Mouse (Mus musculus) cerebellum, postnatal 36 days (tissue): ENCODE results near the gene Fgfr2.
A peak's percentile ranks its signal among the peaks of the same experiment; 100 is the strongest.

Source experiments
- DNase-seq, 2 experiments: peaks; one replicate each; pipeline ENCODE4 v3.0.0; 2021 to 2022; ENCODE audit warnings: mixed read lengths in 2 of 2

The Fgfr2 gene

DNA sequence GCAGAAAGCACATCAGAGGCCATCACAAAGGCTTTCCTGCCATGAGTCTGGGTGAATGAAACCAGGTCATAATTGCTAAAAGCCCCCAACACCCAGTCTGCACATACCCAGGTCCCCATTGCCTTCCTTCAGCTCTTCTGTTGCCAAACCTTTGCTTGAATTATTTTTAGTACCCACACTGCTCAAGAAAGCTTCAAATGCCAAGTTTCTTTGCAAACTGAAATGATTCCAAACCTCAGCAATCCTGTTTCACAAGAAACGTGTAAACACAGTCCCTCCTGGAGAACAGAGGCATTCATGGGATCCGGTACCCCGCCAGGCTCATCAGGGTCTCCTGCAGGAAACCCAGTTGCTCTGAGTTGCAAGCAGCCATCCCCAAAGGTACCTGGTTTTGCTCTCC lies 1130.3 kb downstream of the Fgfr2 start:
- DNase-seq: no peak

DNA sequence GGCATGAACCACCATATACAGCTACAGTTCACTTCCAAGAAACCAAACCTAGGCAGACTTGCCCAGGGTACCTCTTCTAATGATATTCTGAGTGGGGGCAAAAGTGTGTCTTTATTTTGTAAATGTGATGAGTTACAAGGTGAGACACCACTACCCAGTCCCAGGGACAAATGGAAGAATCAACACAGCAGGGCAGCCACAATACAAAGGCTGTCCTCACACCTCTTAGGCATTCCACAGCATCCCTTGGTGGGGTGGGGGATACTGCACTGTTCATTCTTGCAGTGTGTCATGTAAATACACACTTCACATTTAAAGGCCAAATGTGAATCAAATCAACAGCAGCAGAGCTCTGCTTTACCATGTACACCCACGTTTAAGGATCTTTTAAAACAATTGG lies 1130.9 kb downstream of the Fgfr2 start:
- DNase-seq: no peak

DNA sequence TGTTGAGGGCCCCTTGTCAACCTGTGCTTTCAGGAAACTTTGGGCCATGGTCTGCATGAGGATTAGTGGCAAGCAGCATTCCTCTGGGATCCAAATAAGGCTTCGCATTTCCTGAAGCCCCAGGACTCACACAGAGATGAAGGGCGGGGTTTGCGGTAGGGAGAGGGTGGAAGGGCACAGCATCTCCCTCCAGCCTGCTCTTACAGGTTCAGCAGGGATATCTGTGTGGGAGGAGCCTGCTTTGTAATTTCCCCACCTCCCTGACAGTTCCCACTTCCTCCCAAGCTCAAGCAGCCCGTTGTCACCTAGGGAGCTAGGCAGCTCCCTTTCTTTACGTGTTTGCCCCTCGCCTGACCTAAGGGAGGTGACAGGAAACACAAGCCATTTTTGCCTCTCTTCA lies 1134.1 kb downstream of the Fgfr2 start:
- DNase-seq: no peak

DNA sequence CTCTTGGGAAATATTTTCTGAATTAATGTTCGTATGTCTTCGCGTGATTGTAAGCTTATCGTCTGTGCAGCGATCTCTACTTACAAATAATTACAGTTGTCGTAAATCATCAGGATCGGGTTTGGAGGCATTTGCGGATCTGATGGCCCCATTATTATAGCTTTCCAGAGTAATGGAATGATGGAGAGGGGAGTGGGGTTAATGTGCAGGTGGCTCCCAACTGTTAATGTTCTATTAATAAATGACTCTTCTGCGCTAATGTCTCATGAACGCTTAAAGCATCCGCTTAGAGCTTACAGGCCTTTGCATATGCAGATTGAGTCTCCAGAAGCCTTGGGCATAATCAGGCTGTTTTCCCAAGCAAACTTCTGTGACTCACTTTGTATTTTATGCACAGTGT lies 1144.5 kb downstream of the Fgfr2 start:
- no peak for DNase-seq

DNA sequence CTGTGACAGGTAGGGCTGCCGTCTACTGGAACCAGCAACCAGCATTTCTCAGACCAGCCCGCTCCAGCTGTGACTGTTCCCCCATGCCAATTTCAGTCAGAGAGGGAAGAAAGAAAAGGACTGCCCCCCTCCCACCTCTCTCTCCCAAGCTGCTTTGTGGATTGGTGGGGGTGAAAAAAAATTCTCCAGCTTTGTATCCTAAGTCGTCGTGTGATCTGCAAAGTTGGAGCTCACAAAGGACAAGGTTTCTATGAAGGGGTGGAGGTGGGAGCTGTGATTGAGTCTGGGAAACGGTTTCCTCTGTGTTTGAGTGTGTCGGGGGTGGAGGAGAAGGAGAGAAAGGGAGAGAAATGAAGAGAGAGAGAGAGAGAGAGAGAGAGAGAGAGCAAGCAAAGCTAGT lies 1147.3 kb downstream of the Fgfr2 start:
- DNase-seq: no peak

DNA sequence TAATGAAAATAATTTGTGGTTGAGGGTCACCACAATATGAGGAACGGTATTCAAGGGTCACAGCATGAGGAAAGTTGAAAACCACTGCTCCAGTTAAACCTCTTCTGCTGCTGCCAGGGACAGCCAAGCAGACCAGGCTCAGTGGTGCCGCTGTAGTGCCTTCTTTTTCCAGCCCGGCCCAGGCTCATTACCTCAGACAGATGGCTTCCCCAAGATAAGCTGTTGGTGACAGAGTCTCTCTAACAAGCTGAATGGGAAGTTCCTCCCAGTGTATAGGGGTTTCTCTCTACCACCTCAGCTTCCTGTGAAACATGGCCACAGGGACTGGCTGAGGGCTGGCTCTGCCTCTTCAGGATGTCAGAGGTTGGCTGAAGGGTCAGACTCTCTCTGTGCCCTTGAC lies 1152.9 kb downstream of the Fgfr2 start:
- no peak for DNase-seq

DNA sequence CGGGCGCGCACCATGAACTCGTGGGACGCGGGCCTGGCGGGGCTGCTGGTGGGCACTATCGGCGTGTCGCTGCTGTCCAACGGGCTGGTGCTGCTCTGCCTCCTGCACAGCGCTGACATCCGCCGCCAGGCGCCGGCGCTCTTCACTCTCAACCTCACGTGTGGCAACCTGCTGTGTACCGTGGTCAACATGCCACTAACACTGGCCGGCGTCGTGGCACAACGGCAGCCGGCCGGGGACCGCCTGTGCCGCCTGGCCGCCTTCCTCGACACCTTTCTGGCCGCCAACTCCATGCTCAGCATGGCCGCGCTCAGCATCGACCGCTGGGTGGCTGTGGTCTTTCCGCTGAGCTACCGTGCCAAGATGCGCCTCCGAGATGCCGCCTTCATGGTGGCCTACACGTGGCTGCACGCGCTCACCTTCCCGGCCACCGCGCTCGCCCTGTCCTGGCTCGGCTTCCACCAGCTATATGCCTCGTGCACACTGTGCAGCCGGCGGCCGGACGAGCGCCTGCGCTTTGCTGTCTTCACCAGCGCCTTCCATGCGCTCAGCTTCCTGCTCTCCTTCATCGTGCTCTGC lies 1156.1 kb downstream of the Fgfr2 start:
- peak in 1 of 2 experiments; percentile 3 for DNase-seq

DNA sequence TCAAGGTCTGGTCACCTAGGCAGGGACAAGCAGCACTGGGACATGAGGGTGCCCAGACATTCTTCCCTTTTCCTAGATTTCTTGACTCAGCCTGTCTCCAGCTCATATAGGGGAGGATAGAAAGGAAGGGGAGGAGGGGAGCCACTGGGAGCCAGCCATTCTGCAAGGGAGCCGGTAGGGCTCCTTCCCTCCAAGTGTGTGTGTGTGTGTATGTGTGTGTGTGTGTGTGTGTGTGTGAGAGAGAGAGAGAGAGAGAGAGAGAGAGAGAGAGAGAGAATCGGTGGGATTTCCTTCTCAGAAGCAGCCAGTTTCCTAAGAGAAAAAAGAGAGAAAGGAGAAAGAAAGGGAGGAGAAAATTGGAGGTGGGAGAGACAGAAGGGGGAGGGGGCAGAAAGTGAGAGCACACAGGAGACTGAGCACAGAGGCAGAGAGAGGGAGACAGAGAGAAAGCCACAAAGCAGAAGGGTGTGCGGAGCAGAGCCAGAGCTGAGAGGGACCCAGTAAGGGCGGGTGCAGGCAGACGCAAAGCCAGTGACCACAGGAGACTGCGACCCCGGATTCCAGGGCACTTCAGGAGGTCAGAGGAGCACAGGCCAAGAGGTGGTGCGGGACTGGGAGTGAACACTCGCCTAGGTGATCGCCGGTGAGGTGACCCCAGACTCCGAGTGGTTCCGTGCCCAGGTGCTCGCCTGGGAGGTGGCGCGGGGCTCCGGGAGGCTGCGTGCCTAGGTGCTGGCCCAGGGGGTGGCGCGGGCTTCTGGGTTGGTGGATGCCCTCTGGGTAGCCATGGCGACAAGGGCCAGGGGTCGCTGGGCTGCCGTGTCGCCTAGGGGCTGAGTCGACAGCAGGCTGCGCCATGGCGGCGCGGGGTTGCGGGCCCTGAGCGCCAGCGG lies 1156.9 kb downstream of the Fgfr2 start, which contains the start of gene Gpr26:
Gene Gpr26, plus strand, starts transcription at position 438 of the 893 bp plus-strand sequence.
- peak in 1 of 2 experiments; percentile 3 for DNase-seq

DNA sequence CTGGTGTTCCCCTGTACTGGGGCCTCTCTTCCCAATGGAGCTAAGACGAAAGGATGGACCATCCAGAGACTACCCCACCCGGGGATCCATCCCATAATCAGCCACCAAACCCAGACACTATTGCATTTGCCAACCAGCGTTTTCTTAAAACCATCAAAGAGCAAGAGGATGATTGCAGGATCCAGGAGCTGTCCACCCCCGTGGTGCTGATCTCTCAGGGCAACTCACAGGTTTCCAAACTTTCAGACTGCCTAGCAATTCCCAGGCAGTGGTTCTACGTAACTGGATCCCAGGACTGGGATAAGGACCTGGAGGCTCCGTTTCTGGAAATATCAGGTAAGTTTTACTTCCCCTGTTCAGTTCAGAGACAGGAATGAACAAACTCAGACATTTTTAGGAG lies 1162.6 kb downstream of the Fgfr2 start:
- DNase-seq: no peak

DNA sequence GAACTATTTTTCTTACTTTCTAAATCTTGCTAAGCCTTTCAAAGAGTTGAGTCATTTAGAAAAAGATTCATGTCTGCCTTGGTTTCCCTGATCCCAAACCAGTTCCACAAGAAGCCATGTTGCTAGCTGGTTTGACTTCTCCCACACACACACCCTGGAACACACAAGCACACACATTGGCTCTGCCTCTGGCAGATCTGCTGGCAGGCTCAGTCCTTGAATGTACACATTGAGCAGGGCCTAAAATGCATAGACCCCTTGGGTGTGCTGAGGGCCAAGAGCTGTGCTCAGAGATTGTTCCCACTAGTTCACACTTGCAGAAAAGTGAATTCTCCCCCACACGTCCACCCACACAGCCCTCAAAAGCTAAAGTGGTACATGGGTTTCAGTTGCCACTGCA lies 1164.4 kb downstream of the Fgfr2 start:
- no peak for DNase-seq

DNA sequence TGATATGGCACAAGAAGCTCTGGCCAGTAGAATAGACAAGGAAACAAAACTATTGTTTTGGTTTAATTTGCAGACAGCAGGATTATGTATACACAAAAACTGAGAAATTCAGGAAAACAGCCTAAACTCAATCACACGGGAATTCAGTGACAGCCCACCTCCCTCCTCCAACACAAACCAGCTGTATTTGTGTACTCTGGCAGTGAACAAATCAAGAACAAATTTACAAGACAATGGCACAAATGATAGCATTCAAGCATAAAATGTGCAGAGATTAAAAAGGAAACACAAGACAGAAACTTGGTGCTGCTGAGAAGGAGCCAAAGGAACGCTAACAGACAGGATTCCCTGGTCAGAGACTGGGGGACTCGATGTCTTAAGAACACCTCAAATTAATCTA lies 1169.7 kb downstream of the Fgfr2 start:
- no peak for DNase-seq

DNA sequence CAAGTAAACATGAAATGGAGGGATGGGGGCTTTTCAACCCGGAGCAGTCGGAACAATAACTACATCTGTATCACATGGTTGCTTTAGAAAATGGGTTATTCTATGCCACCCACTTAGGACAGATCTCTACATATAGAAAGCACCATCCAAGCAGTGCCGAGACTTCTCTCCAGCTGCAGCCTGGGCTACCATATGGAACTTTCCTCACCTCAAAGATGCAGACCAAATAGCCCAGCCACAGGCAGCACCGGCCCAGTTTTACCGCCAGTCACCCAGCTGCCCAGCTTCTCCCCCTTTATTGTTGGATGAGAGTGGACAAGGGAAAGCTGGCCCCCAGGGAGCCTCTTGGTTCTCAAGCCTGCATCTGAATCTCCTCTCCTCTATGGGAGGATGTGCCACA lies 1172.0 kb downstream of the Fgfr2 start:
- no peak for DNase-seq

DNA sequence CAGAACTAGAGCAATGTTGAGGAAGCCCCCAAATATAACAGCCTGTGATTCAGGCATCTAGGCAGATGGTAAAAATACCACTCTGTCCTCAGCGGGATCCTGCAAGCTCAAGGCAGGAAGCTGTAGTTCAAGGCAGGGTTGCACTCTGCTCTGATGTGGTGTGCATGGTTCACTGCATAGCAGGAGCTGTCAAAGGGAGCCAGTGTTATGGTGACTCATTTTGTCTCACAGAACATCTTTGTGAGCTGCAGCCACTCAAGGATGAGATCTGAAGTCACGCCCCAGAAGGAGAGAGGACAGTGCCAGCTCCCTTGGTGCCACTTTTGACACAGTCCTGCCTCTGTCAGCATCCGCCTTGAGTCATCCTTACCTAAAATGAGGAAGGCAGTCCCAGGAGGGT lies 1185.5 kb downstream of the Fgfr2 start:
- DNase-seq: no peak

DNA sequence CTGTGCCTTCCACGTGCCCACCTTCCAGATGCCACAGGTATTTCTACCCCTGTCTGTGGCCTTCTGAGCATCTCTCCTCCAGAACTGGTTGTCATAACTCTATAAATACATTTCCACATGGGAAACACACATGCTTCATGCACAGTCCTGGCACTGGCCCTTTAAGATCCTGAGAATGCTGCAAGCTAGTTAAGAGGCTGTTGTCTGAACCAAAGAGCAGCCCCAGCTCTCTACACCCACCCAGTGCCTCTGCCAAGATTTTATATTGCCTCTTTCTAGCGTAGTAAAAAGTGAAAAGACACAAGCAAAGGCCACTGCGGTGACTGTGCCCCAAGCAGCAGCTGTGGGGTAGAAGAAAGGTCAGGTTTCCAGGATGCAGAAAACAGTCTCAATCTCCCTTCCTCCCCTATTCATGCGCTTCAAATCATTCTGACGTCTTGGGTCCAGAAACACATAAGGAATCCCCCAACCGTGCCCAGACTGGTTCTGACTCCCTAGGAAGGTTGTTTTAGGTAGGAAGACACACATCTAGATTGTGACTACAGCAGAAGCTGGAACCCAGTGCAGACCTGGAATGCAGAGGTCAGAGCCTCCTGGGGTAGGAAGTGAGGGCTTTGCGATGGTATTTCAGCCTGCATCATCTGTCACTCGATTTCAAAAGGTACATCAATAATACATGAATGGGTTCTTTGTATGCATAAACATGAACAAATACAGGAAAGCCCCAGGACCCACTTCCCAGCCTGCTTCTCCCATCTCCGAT lies 1195.7 kb downstream of the Fgfr2 start:
- no peak for DNase-seq

DNA sequence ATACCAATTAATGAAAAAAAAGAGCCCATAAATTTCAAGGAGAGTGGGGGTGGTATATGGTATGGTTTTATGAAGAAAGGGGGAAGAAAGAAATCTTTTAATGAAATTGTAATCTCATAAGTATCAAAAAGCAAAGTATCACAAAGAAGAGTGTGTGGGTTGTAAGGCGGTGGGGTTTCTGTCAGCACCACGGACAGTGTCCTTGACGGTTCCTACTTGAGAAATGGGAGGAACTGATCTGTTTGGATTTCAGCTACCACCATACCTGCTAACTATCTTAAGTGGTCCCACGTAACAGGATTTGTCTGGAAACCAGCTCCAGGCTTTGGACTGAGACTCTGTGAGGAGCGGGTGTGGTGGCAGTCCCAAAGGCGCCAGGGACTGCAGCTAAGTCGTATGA lies 1205.8 kb downstream of the Fgfr2 start:
- DNase-seq: no peak

DNA sequence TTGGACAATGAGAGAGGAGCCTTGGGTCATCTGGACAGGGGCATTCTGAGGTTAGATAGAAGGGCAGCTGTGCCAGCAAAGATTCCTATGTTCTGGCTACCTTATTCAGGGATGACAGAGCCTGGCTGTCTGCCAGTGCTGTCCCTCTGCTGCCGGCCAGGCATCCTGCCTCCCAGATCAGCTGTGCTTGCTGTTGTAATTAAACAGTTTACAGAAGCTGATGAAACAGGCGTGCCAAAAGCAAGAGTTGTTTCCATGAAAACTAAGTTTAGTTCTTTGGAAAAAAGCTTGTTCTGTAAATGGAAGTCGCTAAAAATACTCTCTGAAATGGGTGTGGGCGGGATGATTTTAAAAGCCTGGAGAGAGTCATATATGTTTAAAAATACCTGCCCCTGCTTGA lies 1213.5 kb downstream of the Fgfr2 start:
- DNase-seq: peak; percentile 6 to 16

DNA sequence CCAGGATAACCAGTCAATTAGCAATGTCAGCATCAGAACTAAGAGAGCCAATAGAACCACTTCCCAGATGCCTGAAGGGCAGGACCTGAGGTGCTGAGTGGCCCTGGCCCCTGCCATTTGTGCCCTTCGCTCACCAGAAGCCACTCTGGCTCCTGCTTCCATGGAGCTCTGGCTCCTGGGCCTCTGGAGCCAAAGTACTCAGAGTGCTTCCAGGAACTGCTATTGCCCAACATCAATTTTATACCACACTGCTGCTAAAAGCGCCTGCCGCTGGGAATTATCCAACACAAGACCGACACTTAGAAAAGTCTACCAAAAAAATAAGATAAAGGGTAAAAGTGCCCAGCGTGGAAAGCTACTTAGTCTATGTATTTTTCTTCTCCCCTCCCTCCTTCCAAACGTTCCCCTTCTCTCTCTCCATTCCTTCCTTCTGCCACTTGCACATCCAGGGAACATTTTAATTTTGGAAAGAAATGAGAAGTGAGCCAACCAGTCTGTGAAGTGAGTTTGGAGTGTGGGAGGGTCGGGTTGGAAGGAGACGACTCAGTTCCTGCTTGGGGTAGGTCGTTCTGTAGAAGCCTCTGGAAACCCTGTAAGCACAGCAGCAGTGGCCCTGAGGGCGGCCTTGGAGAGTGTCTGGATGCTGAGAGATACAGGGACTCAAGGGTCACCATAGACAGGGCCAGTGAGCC lies 1216.5 kb downstream of the Fgfr2 start:
- no peak for DNase-seq

DNA sequence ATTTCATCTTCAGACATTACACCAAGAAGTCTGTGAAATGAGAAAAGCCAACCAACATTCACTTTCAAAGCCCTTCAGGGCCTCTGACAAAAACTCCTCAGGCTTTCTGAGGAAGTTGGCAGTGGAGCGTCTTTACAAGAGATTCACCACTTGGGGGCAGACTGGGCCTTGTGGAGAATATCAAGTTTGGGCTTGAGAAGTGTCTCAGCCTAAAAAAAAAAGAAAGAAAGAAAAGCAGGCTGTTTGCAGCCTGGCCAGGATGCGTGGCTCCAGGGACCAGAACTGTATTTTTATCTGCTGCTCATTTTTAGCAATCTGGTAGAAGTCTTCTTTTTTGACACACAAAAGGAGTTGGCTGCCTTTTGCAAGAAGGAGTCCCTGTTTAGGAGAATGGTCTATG lies 1223.8 kb downstream of the Fgfr2 start:
- peak; percentile 58 to 68 for DNase-seq

DNA sequence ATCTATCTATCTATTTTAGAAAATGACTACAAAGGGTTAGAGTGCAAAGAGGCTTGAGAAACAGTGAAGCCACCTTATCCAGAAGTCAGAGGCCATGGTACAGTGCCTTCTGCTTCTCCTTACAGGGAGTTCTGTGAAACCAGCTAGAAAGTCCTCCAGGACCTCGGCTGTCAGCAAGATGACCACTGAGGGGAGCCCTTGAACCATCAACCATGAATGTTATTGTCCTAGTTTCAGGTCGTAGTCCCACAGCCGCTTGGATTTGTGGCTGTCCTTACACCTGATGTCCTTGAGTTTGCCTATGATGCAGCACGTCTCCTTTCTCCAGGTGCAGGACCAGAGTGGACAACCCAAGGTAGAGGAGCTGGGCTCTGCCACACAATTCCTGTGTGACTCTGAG lies 1225.9 kb downstream of the Fgfr2 start:
- peak; percentile 54 to 58 for DNase-seq

DNA sequence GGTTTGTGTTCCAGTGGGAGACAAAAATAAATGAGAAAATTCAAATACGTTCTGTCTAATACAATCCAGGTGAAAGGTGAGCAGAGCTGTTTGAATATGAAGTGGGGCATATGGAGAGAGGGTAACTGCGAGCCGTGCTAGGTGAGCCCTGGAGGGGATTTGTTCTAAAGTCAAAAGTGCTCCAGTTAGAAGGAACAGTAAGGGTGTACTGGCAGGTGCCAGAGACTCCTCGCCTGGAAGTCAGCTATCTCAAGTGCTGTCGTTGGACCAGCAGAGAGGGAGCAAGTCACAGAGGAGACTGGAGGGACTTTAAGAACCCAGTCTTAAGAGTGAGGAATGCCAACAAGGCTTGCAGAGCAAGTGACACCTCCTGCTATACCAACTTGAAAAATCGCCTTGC lies 1240.3 kb downstream of the Fgfr2 start:
- DNase-seq: no peak

DNA sequence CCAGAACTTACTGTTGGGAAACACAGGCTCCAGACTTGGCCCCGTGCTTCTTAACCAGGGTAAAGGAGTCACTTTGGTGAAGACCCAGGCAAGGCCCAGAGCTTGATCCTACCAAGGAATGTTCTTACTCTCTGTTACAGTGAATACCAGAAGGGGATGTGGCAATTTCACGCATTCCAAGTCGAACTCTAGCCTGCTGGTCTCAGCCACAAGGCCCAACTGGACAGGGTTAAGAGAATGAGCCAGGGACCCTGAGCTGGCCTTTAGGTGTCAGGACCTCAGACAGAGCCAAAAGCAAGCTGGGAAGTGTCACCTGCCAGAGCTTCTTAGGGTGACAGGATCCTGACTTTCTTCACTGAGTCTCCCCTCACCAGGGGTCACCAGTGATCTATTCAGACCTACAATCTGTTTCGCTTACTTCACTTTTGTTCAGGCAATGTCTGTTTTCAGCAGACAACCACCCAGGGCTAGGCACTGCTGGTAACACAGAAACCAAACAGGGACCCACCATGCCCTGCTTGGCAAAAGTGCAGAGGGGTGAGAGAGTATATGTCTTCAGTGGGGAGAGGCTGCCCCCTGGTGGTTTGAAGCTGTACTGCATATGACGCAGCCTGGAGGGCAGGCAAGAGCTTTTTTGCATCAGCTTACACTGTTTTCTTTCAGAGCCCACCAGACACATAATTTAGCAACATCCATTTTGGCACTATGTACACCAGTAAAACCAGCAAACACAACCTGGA lies 1241.1 kb downstream of the Fgfr2 start:
- DNase-seq: peak; percentile 70 to 73

DNA sequence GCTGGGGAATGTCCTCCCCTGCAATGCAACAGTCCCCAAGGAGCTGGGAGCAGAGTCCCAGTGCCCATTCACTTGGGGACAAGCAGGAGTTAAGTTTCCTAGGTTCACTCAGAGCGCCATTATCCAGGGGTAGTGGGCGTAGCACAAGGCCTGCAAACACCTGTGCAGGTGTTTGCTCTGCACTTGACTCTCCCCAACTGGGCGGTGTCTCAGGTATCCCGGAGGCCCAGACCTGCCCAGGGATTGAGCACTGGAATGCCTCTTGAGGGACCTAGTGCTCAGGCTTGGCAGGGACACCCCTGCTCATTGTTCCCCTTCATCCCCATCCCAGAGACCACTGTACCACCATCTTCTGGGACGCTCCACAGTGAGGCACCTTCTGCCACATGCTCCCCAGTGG lies 1243.0 kb downstream of the Fgfr2 start:
- no peak for DNase-seq
